Mouse (Mus musculus): ENCODE results near the gene Tmem234. TPM values are rescaled to one million over a fixed set of nuclear protein-coding genes. Genes with fewer than 3 reads are reported as not detected.

The Tmem234 gene
- polyA plus RNA-seq, 1 experiment from 2014 or later: 177 TPM

GRCm38 (mm10) chr4:129618031-129618430, 17.6 kb downstream of the Tmem234 start:
- Histone ChIP-seq H3K9ac (ENCODE audit: low read depth, low read length) (peak overlapping the region; percentile 88), H3K4me3 (ENCODE audit: low read depth, low read length) (peak overlapping the region; percentile 63), H3K4me2 (ENCODE audit: low read length) (peak overlapping the region; percentile 94), H3K36me3 (ENCODE audit: control insufficient read depth, insufficient read depth, low read length) (peaks cover 4% of the 10 kb centered on the region; the same call in 1 of the 2 replicates), H3K9me3 (replicated peaks; ENCODE audit: control insufficient read depth, low read length, poor library complexity, severe bottlenecking) (no peaks in the 10 kb centered on the region), H3K27ac (ENCODE audit: low read length) (peak overlapping the region; percentile 94), H3K27me3 (ENCODE audit: control insufficient read depth, insufficient read depth, low read depth, low read length) (no peaks in the 10 kb centered on the region), H3K4me1 (ENCODE audit: control insufficient read depth, insufficient read depth, low read length) (peaks cover 31% of the 10 kb centered on the region)
- WGBS: 93% methylated on average over 5 of the region's 5 CpGs
- ATAC-seq: no peak

GRCm38 (mm10) chr4:129618786-129619691, 18.6 kb downstream of the Tmem234 start, which contains the start of gene Iqcc:
Gene Iqcc, minus strand, starts transcription at chr4:129619099.
- ATAC-seq: peak; percentile 89
- Histone ChIP-seq H3K4me1 (ENCODE audit: control insufficient read depth, insufficient read depth, low read length) (peaks cover 32% of the 10 kb centered on the region), H3K4me3 (ENCODE audit: low read depth, low read length) (peak within 1 kb of the TSS; percentile 63), H3K36me3 (ENCODE audit: control insufficient read depth, insufficient read depth, low read length) (peaks cover 4% of the 10 kb centered on the region; the same call in 1 of the 2 replicates), H3K9ac (ENCODE audit: low read depth, low read length) (peak within 1 kb of the TSS; percentile 88), H3K4me2 (ENCODE audit: low read length) (peak within 1 kb of the TSS; percentile 94), H3K27me3 (ENCODE audit: control insufficient read depth, insufficient read depth, low read depth, low read length) (no peaks in the 10 kb centered on the region), H3K27ac (ENCODE audit: low read length) (peak within 1 kb of the TSS; percentile 94), H3K9me3 (replicated peaks; ENCODE audit: control insufficient read depth, low read length, poor library complexity, severe bottlenecking) (no peaks in the 10 kb centered on the region)
- 4% methylated on average over 43 of the region's 44 CpGs for WGBS

- no peak overlapping the region for H3K4me2 ChIP-seq (ENCODE audit: low read length)
- H3K36me3 ChIP-seq (ENCODE audit: control insufficient read depth, insufficient read depth, low read length): peaks cover 4% of the 10 kb centered on the region; the same call in 1 of the 2 replicates
- H3K27ac ChIP-seq (ENCODE audit: low read length): no peak overlapping the region
- ATAC-seq: no peak
- peak overlapping the region; percentile 42; the same call in 1 of the 2 replicates for H3K9ac ChIP-seq (ENCODE audit: low read depth, low read length)
- no peaks in the 10 kb centered on the region for H3K27me3 ChIP-seq (ENCODE audit: control insufficient read depth, insufficient read depth, low read depth, low read length)
- 93% methylated on average over 11 of the region's 11 CpGs for WGBS
- H3K4me1 ChIP-seq (ENCODE audit: control insufficient read depth, insufficient read depth, low read length): peaks cover 43% of the 10 kb centered on the region
- H3K9me3 ChIP-seq (replicated peaks; ENCODE audit: control insufficient read depth, low read length, poor library complexity, severe bottlenecking): no peaks in the 10 kb centered on the region
- H3K4me3 ChIP-seq (ENCODE audit: low read depth, low read length): no peak overlapping the region
Measured at GRCm38 (mm10) chr4:129620419-129621282, 20.2 kb downstream of the Tmem234 start.

GRCm38 (mm10) chr4:129621283-129621841, 20.9 kb downstream of the Tmem234 start:
- no peak overlapping the region for H3K4me3 ChIP-seq (ENCODE audit: low read depth, low read length)
- no peak for ATAC-seq
- H3K4me2 ChIP-seq (ENCODE audit: low read length): peak overlapping the region; percentile 7; the same call in 1 of the 2 replicates
- peaks cover 46% of the 10 kb centered on the region for H3K4me1 ChIP-seq (ENCODE audit: control insufficient read depth, insufficient read depth, low read length)
- H3K27ac ChIP-seq (ENCODE audit: low read length): no peak overlapping the region
- H3K9ac ChIP-seq (ENCODE audit: low read depth, low read length): peak overlapping the region; percentile 42; the same call in 1 of the 2 replicates
- H3K27me3 ChIP-seq (ENCODE audit: control insufficient read depth, insufficient read depth, low read depth, low read length): no peaks in the 10 kb centered on the region
- peaks cover 8% of the 10 kb centered on the region; the same call in 1 of the 2 replicates for H3K36me3 ChIP-seq (ENCODE audit: control insufficient read depth, insufficient read depth, low read length)
- WGBS: 83% methylated on average over 8 of the region's 8 CpGs
- no peaks in the 10 kb centered on the region for H3K9me3 ChIP-seq (replicated peaks; ENCODE audit: control insufficient read depth, low read length, poor library complexity, severe bottlenecking)

- Histone ChIP-seq H3K9ac (ENCODE audit: low read depth, low read length) (peak overlapping the region; percentile 82), H3K4me3 (ENCODE audit: low read depth, low read length) (peak overlapping the region; percentile 71), H3K4me2 (ENCODE audit: low read length) (peak overlapping the region; percentile 99), H3K27ac (ENCODE audit: low read length) (peak overlapping the region; percentile 98), H3K4me1 (ENCODE audit: control insufficient read depth, insufficient read depth, low read length) (peaks cover 46% of the 10 kb centered on the region), H3K9me3 (replicated peaks; ENCODE audit: control insufficient read depth, low read length, poor library complexity, severe bottlenecking) (no peaks in the 10 kb centered on the region), H3K36me3 (ENCODE audit: control insufficient read depth, insufficient read depth, low read length) (peaks cover 12% of the 10 kb centered on the region; the same call in 1 of the 2 replicates), H3K27me3 (ENCODE audit: control insufficient read depth, insufficient read depth, low read depth, low read length) (no peaks in the 10 kb centered on the region)
- WGBS: 73% methylated on average over 11 of the region's 11 CpGs
- no peak for ATAC-seq
Measured at GRCm38 (mm10) chr4:129622120-129622802, 21.8 kb downstream of the Tmem234 start.

GRCm38 (mm10) chr4:129622803-129623535, 22.5 kb downstream of the Tmem234 start:
- peaks cover 18% of the 10 kb centered on the region for H3K36me3 ChIP-seq (ENCODE audit: control insufficient read depth, insufficient read depth, low read length)
- H3K4me2 ChIP-seq (ENCODE audit: low read length): peak overlapping the region; percentile 99
- 14% methylated on average over 8 of the region's 8 CpGs for WGBS
- no peak for ATAC-seq
- peak overlapping the region; percentile 98 for H3K27ac ChIP-seq (ENCODE audit: low read length)
- peak overlapping the region; percentile 82 for H3K9ac ChIP-seq (ENCODE audit: low read depth, low read length)
- H3K27me3 ChIP-seq (ENCODE audit: control insufficient read depth, insufficient read depth, low read depth, low read length): no peaks in the 10 kb centered on the region
- peaks cover 43% of the 10 kb centered on the region for H3K4me1 ChIP-seq (ENCODE audit: control insufficient read depth, insufficient read depth, low read length)
- H3K9me3 ChIP-seq (replicated peaks; ENCODE audit: control insufficient read depth, low read length, poor library complexity, severe bottlenecking): no peaks in the 10 kb centered on the region
- peak overlapping the region; percentile 71 for H3K4me3 ChIP-seq (ENCODE audit: low read depth, low read length)

GRCm38 (mm10) chr4:129623681-129624091, 23.2 kb downstream of the Tmem234 start, which contains the start of gene Ccdc28b:
Gene Ccdc28b, minus strand, starts transcription at chr4:129623947.
- H3K27ac ChIP-seq (ENCODE audit: low read length): peak within 1 kb of the TSS; percentile 98
- peak; percentile 47 for ATAC-seq
- peaks cover 38% of the 10 kb centered on the region for H3K4me1 ChIP-seq (ENCODE audit: control insufficient read depth, insufficient read depth, low read length)
- no peaks in the 10 kb centered on the region for H3K9me3 ChIP-seq (replicated peaks; ENCODE audit: control insufficient read depth, low read length, poor library complexity, severe bottlenecking)
- no peaks in the 10 kb centered on the region for H3K27me3 ChIP-seq (ENCODE audit: control insufficient read depth, insufficient read depth, low read depth, low read length)
- 0% methylated on average over 10 of the region's 10 CpGs for WGBS
- peaks cover 25% of the 10 kb centered on the region for H3K36me3 ChIP-seq (ENCODE audit: control insufficient read depth, insufficient read depth, low read length)
- peak within 1 kb of the TSS; percentile 71 for H3K4me3 ChIP-seq (ENCODE audit: low read depth, low read length)
- H3K9ac ChIP-seq (ENCODE audit: low read depth, low read length): peak within 1 kb of the TSS; percentile 82
- H3K4me2 ChIP-seq (ENCODE audit: low read length): peak within 1 kb of the TSS; percentile 99

Measured in midbrain, embryonic 16.5 days (tissue).